Mouse (Mus musculus) stomach, embryonic 14.5 days (tissue): ENCODE results near the gene Blvra. TPM values are rescaled to one million over a fixed set of nuclear protein-coding genes. Genes with fewer than 3 reads are reported as not detected.
"Not testable (repeated sequence)": the region's sequence is repeated elsewhere in the genome, so short reads cannot be mapped to it uniquely, and the experiment has no call there.

Experiments
- ATAC-seq: fragments of 200-750 bp; cut with Nextera tagmentation; 2 replicates; pipeline ENCODE4 v1.8.0; 2017; ENCODE audit warnings: low read depth, moderate TSS enrichment; ENCODE audit not compliant: insufficient number of reproducible peaks, insufficient read depth, low FRiP score
- H3K27ac ChIP-seq: fragments of 300-500 bp; sonication (generic); 2 replicates; pipeline ENCODE4 v1.5.1; 2014; ENCODE audit warnings: mild to moderate bottlenecking, low read length, moderate library complexity, mixed read lengths
- H3K27me3 ChIP-seq: fragments of 300-500 bp; sonication (generic); 2 replicates; pipeline ENCODE4 v1.6.1; 2014; ENCODE audit warnings: low read length, control low read depth, mixed read lengths; ENCODE audit not compliant: control insufficient read depth, insufficient read depth
- H3K36me3 ChIP-seq: fragments of 300-500 bp; sonication (generic); 2 replicates; pipeline ENCODE4 v1.6.1; 2014; ENCODE audit warnings: mild to moderate bottlenecking, control low read depth, low read length, moderate library complexity, mixed read lengths; ENCODE audit not compliant: control insufficient read depth, insufficient read depth
- H3K4me1 ChIP-seq: fragments of 300-500 bp; sonication (generic); 2 replicates; pipeline ENCODE4 v1.6.1; 2014; ENCODE audit warnings: low read length, control low read depth, mixed read lengths; ENCODE audit not compliant: control insufficient read depth, insufficient read depth
- H3K4me2 ChIP-seq: fragments of 300-500 bp; sonication (generic); replicated peaks from 2 replicates; pipeline ENCODE4 v1.6.1; 2014; ENCODE audit warnings: low read depth, low read length, control low read depth
- H3K4me3 ChIP-seq: fragments of 300-500 bp; sonication (generic); 2 replicates; pipeline ENCODE4 v1.5.1; 2014; ENCODE audit warnings: low read depth, low read length, control low read depth
- H3K9ac ChIP-seq: fragments of 300-500 bp; sonication (generic); replicated peaks from 2 replicates; pipeline ENCODE4 v1.6.1; 2014; ENCODE audit warnings: low read depth, mild to moderate bottlenecking, control low read depth, low read length, moderate library complexity, mixed read lengths
- H3K9me3 ChIP-seq: fragments of 300-500 bp; sonication (generic); 2 replicates; pipeline ENCODE4 v1.6.1; 2016; ENCODE audit warnings: low read depth, low read length, control low read depth; ENCODE audit not compliant: control insufficient read depth
- WGBS: fragments of 180-500 bp; shearing (Covaris S2); extraction: QIAGEN DNeasy Blood & Tissue Kit; methylation state at CpG from one replicate; pipeline ENCODE4 v1.1.7; 2014; 5-methylcytosine and 5-hydroxymethylcytosine counted together
- polyA plus RNA-seq: library from polyadenylated mRNA; unstranded; fragments of >200 nt; fragmentation: Nextera tagmentation; extraction: Ambion mirVana; gene quantifications from 2 replicates; pipeline ENCODE4 v1.2.1, GENCODE M21; 2014

The Blvra gene
- polyA plus RNA-seq, 1 experiment from 2014 or later, result 49.6 TPM

GRCm38 (mm10) chr2:127121591-127122235 is 51.2 kb downstream of the Blvra start:
- H3K27me3 ChIP-seq, result no peaks in the 10 kb centered on the region
- no peaks in the 10 kb centered on the region for H3K9me3 ChIP-seq
- no peak overlapping the region for H3K27ac ChIP-seq
- H3K36me3 ChIP-seq, result peaks cover 78% of the 10 kb centered on the region
- H3K4me1 ChIP-seq, result no peaks in the 10 kb centered on the region
- H3K4me2 ChIP-seq, result no peak overlapping the region
- ATAC-seq, result no peak
- no peak overlapping the region for H3K9ac ChIP-seq
- no peak overlapping the region for H3K4me3 ChIP-seq
- 91% methylated on average over 8 of the region's 8 CpGs for WGBS

- no peak for ATAC-seq
- WGBS, result 89% methylated on average over 5 of the region's 5 CpGs
Observed at GRCm38 (mm10) chr2:127128926-127129325, 58.5 kb downstream of the Blvra start.

GRCm38 (mm10) chr2:127131353-127131752 is 60.9 kb downstream of the Blvra start:
- H3K36me3 ChIP-seq, result peaks cover 12% of the 10 kb centered on the region; the same call in 1 of the 2 replicates
- no peak for ATAC-seq
- peaks cover 16% of the 10 kb centered on the region for H3K4me1 ChIP-seq
- H3K4me2 ChIP-seq, result no peak overlapping the region
- no peak overlapping the region for H3K27ac ChIP-seq
- H3K9me3 ChIP-seq, result no peaks in the 10 kb centered on the region
- no peaks in the 10 kb centered on the region for H3K27me3 ChIP-seq
- H3K9ac ChIP-seq, result no peak overlapping the region
- 56% methylated on average over 8 of the region's 8 CpGs for WGBS
- no peak overlapping the region for H3K4me3 ChIP-seq

More at GRCm38 (mm10) chr2:127128926-127129325, 58.5 kb downstream of the Blvra start:
- Histone ChIP-seq H3K4me3 (no peak overlapping the region), H3K4me2 (no peak overlapping the region), H3K9me3 (no peaks in the 10 kb centered on the region), H3K36me3 (peaks cover 35% of the 10 kb centered on the region), H3K4me1 (peaks cover 12% of the 10 kb centered on the region), H3K27me3 (no peaks in the 10 kb centered on the region), H3K9ac (no peak overlapping the region), H3K27ac (no peak overlapping the region)

GRCm38 (mm10) chr2:127133621-127134461 is 63.4 kb downstream of the Blvra start, which contains the start of gene Ncaph:
Ncaph (minus strand) TSS chr2:127133954.
- Histone ChIP-seq H3K9me3 (no peaks in the 10 kb centered on the region), H3K9ac (peak within 1 kb of the TSS; percentile 54), H3K27me3 (no peaks in the 10 kb centered on the region), H3K4me1 (peaks cover 22% of the 10 kb centered on the region), H3K36me3 (no peaks in the 10 kb centered on the region), H3K4me2 (peak within 1 kb of the TSS; percentile 78), H3K27ac (peak within 1 kb of the TSS; percentile 87), H3K4me3 (peak within 1 kb of the TSS; percentile 46)
- 2% methylated on average over 57 of the region's 57 CpGs for WGBS
- ATAC-seq, result peak; percentile 90

GRCm38 (mm10) chr2:127135255-127135654 is 64.8 kb downstream of the Blvra start:
- 43% methylated on average over 2 of the region's 3 CpGs for WGBS
- H3K36me3 ChIP-seq, H3K27me3 ChIP-seq, H3K27ac ChIP-seq, ATAC-seq, H3K4me3 ChIP-seq, H3K9ac ChIP-seq, H3K4me2 ChIP-seq, H3K9me3 ChIP-seq: not testable (repeated sequence)
- peaks cover 22% of the 10 kb centered on the region for H3K4me1 ChIP-seq

GRCm38 (mm10) chr2:127136979-127137378 is 66.5 kb downstream of the Blvra start:
- Histone ChIP-seq H3K9ac (no peak overlapping the region), H3K27ac (peak overlapping the region; percentile 50; the same call in 1 of the 2 replicates), H3K4me3 (no peak overlapping the region), H3K4me1 (peaks cover 25% of the 10 kb centered on the region), H3K36me3 (peaks cover 11% of the 10 kb centered on the region; the same call in 1 of the 2 replicates), H3K27me3 (no peaks in the 10 kb centered on the region), H3K4me2 (no peak overlapping the region), H3K9me3 (no peaks in the 10 kb centered on the region)
- WGBS, result 14% methylated on average over 5 of the region's 5 CpGs
- peak; percentile 57 for ATAC-seq

- H3K36me3 ChIP-seq, result peaks cover 11% of the 10 kb centered on the region; the same call in 1 of the 2 replicates
- H3K9ac ChIP-seq, result no peak overlapping the region
- no peak overlapping the region for H3K4me3 ChIP-seq
- peak overlapping the region; percentile 50; the same call in 1 of the 2 replicates for H3K27ac ChIP-seq
- 48% methylated on average over 10 of the region's 10 CpGs for WGBS
- H3K4me1 ChIP-seq, result peaks cover 25% of the 10 kb centered on the region
- no peaks in the 10 kb centered on the region for H3K9me3 ChIP-seq
- no peaks in the 10 kb centered on the region for H3K27me3 ChIP-seq
- no peak overlapping the region for H3K4me2 ChIP-seq
- no peak for ATAC-seq
Observed at GRCm38 (mm10) chr2:127137838-127138420, 67.5 kb downstream of the Blvra start.

GRCm38 (mm10) chr2:127138449-127138848 is 68.0 kb downstream of the Blvra start:
- Histone ChIP-seq H3K4me1 (peaks cover 24% of the 10 kb centered on the region), H3K4me3 (no peak overlapping the region), H3K9ac (no peak overlapping the region), H3K27me3 (no peaks in the 10 kb centered on the region), H3K27ac (peak overlapping the region; percentile 50; the same call in 1 of the 2 replicates), H3K4me2 (no peak overlapping the region), H3K36me3 (peaks cover 11% of the 10 kb centered on the region; the same call in 1 of the 2 replicates), H3K9me3 (no peaks in the 10 kb centered on the region)
- WGBS, result 74% methylated on average over 4 of the region's 4 CpGs
- no peak for ATAC-seq
